Mouse (Mus musculus): ENCODE data around the gene Igfn1.

Gene Igfn1

DNA sequence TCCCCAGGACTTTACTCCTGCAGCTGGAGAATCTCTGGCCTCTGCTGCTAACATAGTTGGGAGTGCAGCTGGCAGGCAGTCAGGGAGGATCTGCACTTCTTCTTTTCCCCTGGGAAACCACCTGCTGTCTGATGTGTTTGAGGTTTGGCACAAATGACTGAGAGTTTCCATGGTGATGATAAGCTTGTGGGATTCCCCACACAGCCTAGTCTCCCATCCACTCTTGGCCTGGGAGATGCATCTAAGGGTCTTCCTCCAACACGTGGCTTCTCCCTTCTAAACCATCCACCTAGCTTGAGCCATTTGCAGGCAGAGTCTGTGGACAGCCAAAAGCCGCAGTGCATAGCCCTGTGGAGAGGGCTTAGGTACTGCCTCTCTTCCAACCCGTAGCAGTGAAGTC, 76.3 kb downstream of the Igfn1 start:
- peak; percentile 19 for DNase-seq (ENCODE audit: low read depth)

DNA sequence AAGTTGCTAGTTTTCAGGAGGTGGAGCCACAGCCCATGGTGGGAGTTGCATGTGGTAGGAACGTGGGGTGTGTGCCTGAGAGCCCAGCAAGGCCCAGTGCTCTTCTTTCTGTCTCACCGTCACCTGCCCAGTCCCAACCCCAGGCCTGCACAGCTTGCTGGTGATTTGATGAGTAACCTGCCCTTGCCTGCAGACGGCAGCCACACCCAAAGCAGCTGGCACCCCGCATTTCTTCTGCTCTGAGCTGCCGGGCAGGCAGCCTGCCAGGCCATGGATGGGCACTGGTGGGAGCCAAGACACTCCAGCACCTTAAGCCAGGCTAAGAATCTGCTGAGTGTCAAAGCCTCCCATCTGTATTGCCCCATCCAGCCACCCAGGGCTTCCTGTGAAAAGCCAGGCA, 80.3 kb downstream of the Igfn1 start:
- DNase-seq (ENCODE audit: low read depth): peak; percentile 17

DNA sequence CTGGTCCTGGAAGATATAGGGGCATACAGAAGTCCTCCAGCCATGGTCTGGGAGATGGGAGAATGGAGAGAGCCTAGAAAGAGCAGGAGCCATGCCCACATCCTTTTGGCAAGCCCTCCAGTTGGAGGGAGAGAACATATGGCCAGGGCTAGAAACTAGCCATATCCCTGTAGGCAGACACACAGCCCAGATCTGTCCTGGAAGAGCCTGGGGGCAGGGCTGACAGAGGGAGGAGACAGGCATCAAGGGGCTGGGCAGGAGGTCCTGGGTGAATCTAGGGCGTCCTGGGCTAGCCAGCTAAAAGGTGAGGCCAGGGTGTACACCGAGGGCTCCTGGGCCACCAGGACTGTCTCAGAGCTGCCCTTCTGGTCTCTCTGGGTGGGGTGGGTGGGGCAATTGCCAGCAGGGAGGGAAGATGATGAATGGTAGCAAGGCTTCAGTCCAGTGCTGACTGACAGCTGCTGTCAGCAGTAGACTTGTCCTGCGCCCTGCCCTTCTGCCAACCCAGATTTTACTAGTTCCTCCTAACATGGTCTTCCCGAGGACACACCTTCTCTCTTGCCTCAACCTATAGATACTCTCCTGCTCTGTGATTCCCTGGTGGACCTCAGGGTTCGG, 81.7 kb downstream of the Igfn1 start:
- DNase-seq (ENCODE audit: low read depth): no peak

DNA sequence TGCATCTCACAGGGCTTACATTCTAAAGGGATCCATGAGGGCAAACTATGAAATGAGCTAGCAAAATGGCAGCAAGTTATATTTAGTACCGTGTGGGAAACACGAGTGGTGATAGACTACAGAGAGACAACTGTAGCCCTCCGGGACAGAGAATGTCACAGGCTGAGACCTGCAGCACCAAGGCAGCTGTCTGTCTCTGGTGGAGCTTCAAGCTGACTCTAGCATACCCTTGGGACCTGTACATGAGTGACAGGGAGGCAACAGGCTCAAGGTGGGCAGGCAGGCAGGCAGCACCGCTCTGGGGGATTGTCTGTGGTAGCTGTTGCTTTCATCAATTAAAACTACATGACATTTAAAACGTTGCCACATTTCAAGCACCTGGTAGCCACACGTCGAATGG, 82.9 kb downstream of the Igfn1 start:
- DNase-seq (ENCODE audit: low read depth): no peak

DNA sequence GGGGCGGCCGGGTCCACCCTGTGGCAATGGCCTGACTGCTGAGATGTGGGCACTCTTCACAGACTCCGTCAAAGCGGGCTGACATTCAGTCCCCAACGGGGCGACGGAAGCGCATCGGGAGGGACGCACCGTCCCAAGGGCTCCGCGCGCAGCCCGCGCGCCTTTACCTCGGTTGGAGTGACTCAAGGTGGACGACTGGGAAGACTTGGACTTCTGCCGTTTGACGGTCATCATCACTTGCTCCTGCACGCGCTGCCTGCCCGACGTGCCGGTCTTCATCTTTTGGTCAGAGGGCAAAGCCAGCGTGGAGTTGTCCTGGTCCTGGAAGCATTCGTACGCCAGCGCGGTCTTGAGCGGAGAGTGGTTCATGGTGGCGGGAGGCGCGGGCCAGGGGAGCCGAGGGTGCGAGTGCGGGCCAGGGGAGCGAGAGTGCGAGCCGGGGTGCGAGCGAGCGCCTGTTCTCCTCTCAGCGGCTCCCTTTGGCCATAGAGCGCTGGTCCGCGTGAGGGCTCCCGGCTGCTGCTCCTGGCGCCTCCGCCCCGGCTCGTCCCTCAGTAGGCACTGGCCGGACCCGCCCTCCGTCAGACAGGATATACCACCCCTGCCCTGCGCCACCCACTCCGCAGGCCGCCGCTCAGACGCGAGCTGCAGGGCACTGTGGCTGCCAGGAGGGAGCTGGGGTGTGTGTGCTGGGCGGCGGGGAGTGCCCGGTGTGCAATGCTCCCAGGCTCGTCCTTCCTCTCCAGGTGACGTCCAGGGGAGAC, 87.3 kb downstream of the Igfn1 start, which contains the start of gene Pkp1:
Pkp1 (minus strand) TSS at position 564 of the 764 bp plus-strand sequence.
- DNase-seq (ENCODE audit: low read depth): no peak

DNA sequence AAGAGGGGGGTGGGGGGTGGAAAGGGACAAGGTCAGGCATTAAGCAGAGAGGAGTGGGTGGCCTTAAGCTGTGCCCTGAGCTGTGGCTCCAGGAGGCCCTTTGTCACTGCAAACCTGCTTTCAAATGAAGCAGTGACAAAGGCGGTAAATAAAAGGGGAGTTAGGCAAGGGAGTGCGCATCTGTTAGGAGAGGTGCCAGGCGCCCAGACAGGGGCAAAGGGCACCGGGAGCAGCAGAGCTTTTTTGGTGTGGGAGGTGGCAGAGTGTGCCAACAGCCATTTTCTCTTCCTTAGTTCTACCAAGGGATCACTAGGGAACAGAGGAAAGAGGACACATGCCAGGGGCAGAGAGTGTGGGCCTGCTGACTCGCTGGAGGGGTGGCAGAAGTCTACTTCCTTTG, 88.9 kb downstream of the Igfn1 start:
- no peak for DNase-seq (ENCODE audit: low read depth)

DNA sequence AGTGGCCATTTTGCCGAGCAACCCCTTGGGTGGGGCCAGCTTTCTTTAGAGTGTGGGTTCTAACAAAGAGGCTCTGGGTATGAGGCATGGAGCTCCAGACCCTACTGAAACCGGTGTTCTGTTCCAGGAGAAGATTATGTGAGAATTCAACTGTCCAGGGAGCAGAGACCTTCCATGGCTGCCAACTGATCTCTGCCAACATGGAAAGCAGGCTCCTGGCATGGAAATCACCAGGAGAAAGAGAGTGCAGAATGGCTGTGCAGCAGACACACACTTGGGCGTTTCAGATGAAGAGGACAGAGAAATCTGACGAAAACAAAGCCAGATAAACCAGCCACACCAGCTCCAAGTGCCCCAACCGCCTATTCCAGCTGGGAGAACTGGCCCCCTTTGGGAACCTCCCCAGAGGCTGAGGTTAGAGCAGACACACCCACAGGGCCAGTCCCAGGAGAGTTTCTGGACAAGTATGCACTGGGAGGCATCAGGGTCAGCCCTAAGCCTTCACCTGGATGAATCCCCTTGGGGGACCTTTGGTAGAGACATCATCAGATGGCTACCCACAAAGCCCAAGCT, 89.6 kb downstream of the Igfn1 start:
- no peak for DNase-seq (ENCODE audit: low read depth)

DNA sequence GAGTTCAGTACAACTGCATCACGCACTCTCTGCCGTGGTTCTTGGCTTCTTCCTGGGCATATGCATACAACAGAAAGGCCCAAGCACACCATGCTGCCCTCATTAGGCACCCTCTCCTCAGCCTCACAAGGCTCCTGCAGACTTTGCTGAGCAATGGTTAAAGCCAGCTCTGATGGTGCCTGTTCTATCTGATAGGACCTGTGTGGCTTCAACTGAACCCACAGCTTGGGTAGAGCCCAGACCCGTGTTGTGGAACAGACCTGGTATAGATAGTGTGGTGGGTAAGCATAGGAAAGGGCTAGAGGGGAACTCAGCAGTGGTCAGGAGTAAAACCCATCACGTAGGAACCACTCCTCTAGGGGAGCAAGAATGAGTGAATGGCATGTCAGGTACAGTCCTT, 92.5 kb downstream of the Igfn1 start:
- no peak for DNase-seq (ENCODE audit: low read depth)

DNA sequence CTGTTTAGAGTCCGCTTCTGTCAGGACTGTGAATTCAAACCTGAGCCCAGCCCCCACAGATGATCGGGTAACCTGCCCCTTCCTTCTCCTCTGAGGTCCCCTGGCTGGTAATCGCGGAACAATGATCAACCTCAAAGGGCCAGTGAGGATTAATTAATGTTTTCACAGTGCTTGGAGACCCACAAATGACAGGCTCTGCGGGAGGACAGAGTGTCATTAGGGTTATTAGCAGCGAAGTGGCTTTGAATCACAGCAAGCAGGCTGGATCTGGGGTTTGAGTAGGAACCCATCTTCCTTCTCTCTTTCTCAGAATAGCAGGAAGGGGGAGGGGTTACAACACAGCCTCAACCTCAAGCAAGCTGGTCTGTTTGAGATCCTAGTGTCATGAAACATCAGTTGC, 96.8 kb downstream of the Igfn1 start:
- no peak for DNase-seq (ENCODE audit: low read depth)

DNA sequence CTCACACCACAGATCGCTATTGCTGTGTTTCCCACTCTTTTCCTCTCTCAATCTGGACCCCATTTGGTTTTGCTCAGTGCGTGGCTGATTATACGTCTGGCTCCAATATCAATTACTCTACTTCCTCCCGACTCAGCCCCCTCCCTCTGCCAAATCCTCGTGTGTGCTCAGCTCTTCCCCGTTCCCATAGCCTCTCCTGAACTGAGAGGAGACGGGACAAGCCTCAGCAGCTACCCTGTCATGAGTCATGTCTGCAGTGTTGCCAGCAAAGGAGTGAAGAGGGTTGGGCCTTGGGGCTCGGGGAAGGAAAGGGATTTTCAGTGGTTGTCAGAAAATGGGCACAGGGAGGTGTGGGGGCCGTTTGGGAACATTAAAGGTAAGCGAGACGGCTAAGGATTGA, 99.4 kb downstream of the Igfn1 start:
- peak; percentile 81 for DNase-seq (ENCODE audit: low read depth)
